Mouse (Mus musculus): Measurements from ENCODE around the gene Scamp4. TPM values are rescaled to one million over a fixed set of nuclear protein-coding genes. Genes with fewer than 3 reads are reported as not detected.
A peak's percentile ranks its signal among the peaks of the same experiment; 100 is the strongest.

The Scamp4 gene
- polyA plus RNA-seq, 1 experiment from 2014 or later = 113 TPM

GRCm38 (mm10) chr10:80577195-80578130, 25.2 kb upstream of the Scamp4 start, which contains the start of gene Klf16:
Gene Klf16, minus strand, starts transcription at chr10:80577321.
- Histone ChIP-seq H3K4me3 (ENCODE audit: low read length) (peak within 1 kb of the TSS; percentile 82), H3K9me3 (ENCODE audit: low read length) (no peaks in the 10 kb centered on the region), H3K4me2 (replicated peaks; ENCODE audit: low read depth, low read length) (peak within 1 kb of the TSS; percentile 97), H3K9ac (replicated peaks; ENCODE audit: low read length) (peak within 1 kb of the TSS; percentile 87), H3K36me3 (ENCODE audit: insufficient read depth, low read length) (no peaks in the 10 kb centered on the region), H3K27ac (ENCODE audit: low read length) (peak within 1 kb of the TSS; percentile 97), H3K4me1 (ENCODE audit: insufficient read depth, low read length) (peaks cover 43% of the 10 kb centered on the region), H3K27me3 (ENCODE audit: insufficient read depth, low read length) (no peaks in the 10 kb centered on the region)
- ATAC-seq (ENCODE audit: low FRiP score, low TSS enrichment) = peak; percentile 77
- under 1% methylated on average over 57 of the region's 97 CpGs for WGBS

GRCm38 (mm10) chr10:80578131-80578750, 24.4 kb upstream of the Scamp4 start:
- Histone ChIP-seq H3K36me3 (ENCODE audit: insufficient read depth, low read length) (peaks cover under 1% of the 10 kb centered on the region; the same call in 1 of the 2 replicates), H3K9me3 (ENCODE audit: low read length) (no peaks in the 10 kb centered on the region), H3K27ac (ENCODE audit: low read length) (peak overlapping the region; percentile 97), H3K9ac (replicated peaks; ENCODE audit: low read length) (peak overlapping the region; percentile 87), H3K27me3 (ENCODE audit: insufficient read depth, low read length) (no peaks in the 10 kb centered on the region), H3K4me1 (ENCODE audit: insufficient read depth, low read length) (peaks cover 43% of the 10 kb centered on the region), H3K4me2 (replicated peaks; ENCODE audit: low read depth, low read length) (peak overlapping the region; percentile 97), H3K4me3 (ENCODE audit: low read length) (peak overlapping the region; percentile 82)
- peak; percentile 40 for ATAC-seq (ENCODE audit: low FRiP score, low TSS enrichment)
- WGBS = 0% methylated on average over 29 of the region's 29 CpGs

DNA sequence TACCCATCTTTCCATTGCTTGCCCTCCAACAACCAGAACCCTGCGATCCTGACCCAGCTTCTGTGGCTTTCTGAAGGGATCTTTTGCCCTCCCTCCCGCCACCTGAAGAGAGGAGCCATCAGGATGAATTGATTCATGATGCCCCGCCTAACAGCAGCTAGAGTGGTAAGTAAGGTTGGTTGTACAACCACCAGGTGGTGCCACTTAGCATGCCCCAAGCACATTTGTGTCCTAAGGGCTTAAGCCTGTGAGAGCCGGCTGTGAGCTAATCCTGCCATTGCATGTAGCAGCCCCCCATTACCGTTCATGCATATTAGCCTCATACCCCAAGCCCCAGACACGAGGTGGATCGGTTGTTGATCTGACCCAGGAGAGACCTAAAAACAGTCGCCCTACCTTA, 23.8 kb upstream of the Scamp4 start:
- peak overlapping the region; percentile 87 for H3K9ac ChIP-seq (replicated peaks; ENCODE audit: low read length)
- H3K4me2 ChIP-seq (replicated peaks; ENCODE audit: low read depth, low read length) = peak overlapping the region; percentile 97
- H3K9me3 ChIP-seq (ENCODE audit: low read length) = no peaks in the 10 kb centered on the region
- peaks cover 40% of the 10 kb centered on the region for H3K4me1 ChIP-seq (ENCODE audit: insufficient read depth, low read length)
- peak overlapping the region; percentile 97 for H3K27ac ChIP-seq (ENCODE audit: low read length)
- 5% methylated on average over 8 of the region's 8 CpGs for WGBS
- H3K36me3 ChIP-seq (ENCODE audit: insufficient read depth, low read length) = peaks cover 7% of the 10 kb centered on the region
- H3K27me3 ChIP-seq (ENCODE audit: insufficient read depth, low read length) = no peaks in the 10 kb centered on the region
- ATAC-seq (ENCODE audit: low FRiP score, low TSS enrichment) = peak; percentile 10; the same call in 1 of the 2 replicates
- H3K4me3 ChIP-seq (ENCODE audit: low read length) = peak overlapping the region; percentile 82

- no peak overlapping the region for H3K4me2 ChIP-seq (replicated peaks; ENCODE audit: low read depth, low read length)
- ATAC-seq (ENCODE audit: low FRiP score, low TSS enrichment) = no peak
- no peak overlapping the region for H3K27ac ChIP-seq (ENCODE audit: low read length)
- H3K27me3 ChIP-seq (ENCODE audit: insufficient read depth, low read length) = no peaks in the 10 kb centered on the region
- WGBS = 82% methylated on average over 5 of the region's 5 CpGs
- H3K4me1 ChIP-seq (ENCODE audit: insufficient read depth, low read length) = peaks cover 35% of the 10 kb centered on the region
- no peak overlapping the region for H3K9ac ChIP-seq (replicated peaks; ENCODE audit: low read length)
- H3K36me3 ChIP-seq (ENCODE audit: insufficient read depth, low read length) = peaks cover 18% of the 10 kb centered on the region
- no peak overlapping the region for H3K4me3 ChIP-seq (ENCODE audit: low read length)
- H3K9me3 ChIP-seq (ENCODE audit: low read length) = no peaks in the 10 kb centered on the region
These were observed 19.6 kb upstream of the Scamp4 start for GRCm38 (mm10) chr10:80583047-80583446.

- H3K9me3 ChIP-seq (ENCODE audit: low read length) = no peaks in the 10 kb centered on the region
- H3K9ac ChIP-seq (replicated peaks; ENCODE audit: low read length) = no peak overlapping the region
- peaks cover 35% of the 10 kb centered on the region for H3K4me1 ChIP-seq (ENCODE audit: insufficient read depth, low read length)
- 61% methylated on average over 12 of the region's 12 CpGs for WGBS
- H3K4me3 ChIP-seq (ENCODE audit: low read length) = no peak overlapping the region
- H3K27me3 ChIP-seq (ENCODE audit: insufficient read depth, low read length) = no peaks in the 10 kb centered on the region
- peak; percentile 12 for ATAC-seq (ENCODE audit: low FRiP score, low TSS enrichment)
- no peak overlapping the region for H3K4me2 ChIP-seq (replicated peaks; ENCODE audit: low read depth, low read length)
- H3K36me3 ChIP-seq (ENCODE audit: insufficient read depth, low read length) = peaks cover 18% of the 10 kb centered on the region
- H3K27ac ChIP-seq (ENCODE audit: low read length) = no peak overlapping the region
These were observed 18.6 kb upstream of the Scamp4 start for GRCm38 (mm10) chr10:80584045-80584488.

DNA sequence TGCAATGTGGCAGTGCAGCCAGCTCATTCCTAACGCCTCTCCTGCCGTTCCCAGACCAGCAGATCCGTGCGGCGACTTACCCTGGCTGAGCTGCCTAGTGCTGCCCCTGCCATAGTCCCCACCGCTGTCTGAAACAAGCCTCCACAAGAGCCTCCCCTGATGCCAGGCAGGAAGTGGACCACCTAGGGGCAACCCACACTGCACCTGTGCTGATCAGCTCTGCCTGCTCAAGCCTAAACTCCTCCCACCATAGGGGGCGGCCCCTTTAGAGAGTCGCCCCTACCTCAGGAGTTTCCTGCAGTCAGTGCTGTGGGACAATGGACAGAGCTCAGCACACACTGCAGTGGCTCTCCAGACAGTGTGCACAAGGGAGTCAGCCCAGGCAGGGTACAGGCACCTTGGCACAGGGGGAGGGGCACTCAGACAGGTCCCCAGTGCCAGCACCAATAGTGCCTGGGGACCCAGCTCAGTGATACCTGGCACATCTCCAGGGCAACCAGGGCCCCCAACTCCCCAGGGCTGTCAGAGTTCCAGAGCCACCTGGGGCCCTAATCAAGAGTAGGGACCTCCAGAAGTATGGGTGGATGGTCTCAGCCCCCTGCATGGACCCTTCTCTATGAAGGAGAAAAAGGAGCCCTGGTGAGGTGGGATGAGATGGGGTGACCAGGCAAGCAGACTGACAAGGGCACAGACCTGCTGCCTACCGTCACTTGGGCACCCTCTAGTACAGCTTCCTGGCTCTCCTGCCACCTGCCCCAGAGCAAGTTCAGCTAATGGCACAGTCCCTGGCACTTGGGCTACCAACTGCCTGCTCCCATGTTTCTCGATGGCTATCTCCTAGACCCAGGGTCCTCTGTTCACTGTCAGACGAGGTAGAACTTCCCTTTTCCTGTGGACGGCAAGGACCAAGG, 17.8 kb upstream of the Scamp4 start:
- peak overlapping the region; percentile 35; the same call in 1 of the 2 replicates for H3K4me2 ChIP-seq (replicated peaks; ENCODE audit: low read depth, low read length)
- ATAC-seq (ENCODE audit: low FRiP score, low TSS enrichment) = peak; percentile 18; the same call in 1 of the 2 replicates
- 77% methylated on average over 12 of the region's 12 CpGs for WGBS
- H3K27ac ChIP-seq (ENCODE audit: low read length) = no peak overlapping the region
- no peaks in the 10 kb centered on the region for H3K9me3 ChIP-seq (ENCODE audit: low read length)
- H3K27me3 ChIP-seq (ENCODE audit: insufficient read depth, low read length) = no peaks in the 10 kb centered on the region
- peaks cover 35% of the 10 kb centered on the region for H3K4me1 ChIP-seq (ENCODE audit: insufficient read depth, low read length)
- peak overlapping the region; percentile 14; the same call in 1 of the 2 replicates for H3K9ac ChIP-seq (replicated peaks; ENCODE audit: low read length)
- peaks cover 18% of the 10 kb centered on the region for H3K36me3 ChIP-seq (ENCODE audit: insufficient read depth, low read length)
- H3K4me3 ChIP-seq (ENCODE audit: low read length) = no peak overlapping the region

- H3K36me3 ChIP-seq (ENCODE audit: insufficient read depth, low read length) = peaks cover 18% of the 10 kb centered on the region
- 94% methylated on average over 8 of the region's 8 CpGs for WGBS
- H3K4me2 ChIP-seq (replicated peaks; ENCODE audit: low read depth, low read length) = peak overlapping the region; percentile 35; the same call in 1 of the 2 replicates
- no peaks in the 10 kb centered on the region for H3K27me3 ChIP-seq (ENCODE audit: insufficient read depth, low read length)
- H3K9me3 ChIP-seq (ENCODE audit: low read length) = no peaks in the 10 kb centered on the region
- peaks cover 35% of the 10 kb centered on the region for H3K4me1 ChIP-seq (ENCODE audit: insufficient read depth, low read length)
- peak overlapping the region; percentile 25; the same call in 1 of the 2 replicates for H3K4me3 ChIP-seq (ENCODE audit: low read length)
- no peak overlapping the region for H3K27ac ChIP-seq (ENCODE audit: low read length)
- no peak overlapping the region for H3K9ac ChIP-seq (replicated peaks; ENCODE audit: low read length)
- no peak for ATAC-seq (ENCODE audit: low FRiP score, low TSS enrichment)
These were observed 17.1 kb upstream of the Scamp4 start for GRCm38 (mm10) chr10:80585581-80585980.

- H3K4me2 ChIP-seq (replicated peaks; ENCODE audit: low read depth, low read length) = peak overlapping the region; percentile 35
- peaks cover 35% of the 10 kb centered on the region for H3K4me1 ChIP-seq (ENCODE audit: insufficient read depth, low read length)
- 88% methylated on average over 46 of the region's 51 CpGs for WGBS
- peak overlapping the region; percentile 20; the same call in 1 of the 2 replicates for H3K9ac ChIP-seq (replicated peaks; ENCODE audit: low read length)
- ATAC-seq (ENCODE audit: low FRiP score, low TSS enrichment) = no peak
- H3K9me3 ChIP-seq (ENCODE audit: low read length) = no peaks in the 10 kb centered on the region
- peak overlapping the region; percentile 25 for H3K4me3 ChIP-seq (ENCODE audit: low read length)
- peaks cover 18% of the 10 kb centered on the region for H3K36me3 ChIP-seq (ENCODE audit: insufficient read depth, low read length)
- H3K27me3 ChIP-seq (ENCODE audit: insufficient read depth, low read length) = no peaks in the 10 kb centered on the region
- peak overlapping the region; percentile 54 for H3K27ac ChIP-seq (ENCODE audit: low read length)
These were observed 16.0 kb upstream of the Scamp4 start for GRCm38 (mm10) chr10:80586407-80587304.
